Mouse (Mus musculus): ENCODE results near the gene Hdgfl2. TPM values are rescaled to one million over a fixed set of nuclear protein-coding genes. Genes with fewer than 3 reads are reported as not detected.

Hdgfl2 gene
- polyA plus RNA-seq, 2 experiments, result 84.9 to 118 TPM

- Histone ChIP-seq H3K9ac (ENCODE audit: low read depth, low read length, severe bottlenecking) (peak overlapping the region; percentile 28; the same call in 1 of the 2 replicates), H3K4me1 (ENCODE audit: control insufficient read depth, insufficient read depth, low read length) (peaks cover 14% of the 10 kb centered on the region), H3K36me3 (ENCODE audit: control insufficient read depth, insufficient read depth, low read length) (peaks cover 51% of the 10 kb centered on the region), H3K4me3 (replicated peaks; ENCODE audit: low read length) (no peak overlapping the region), H3K27me3 (ENCODE audit: control insufficient read depth, insufficient read depth, low read length) (no peaks in the 10 kb centered on the region), H3K9me3 (ENCODE audit: control insufficient read depth, low read length) (no peaks in the 10 kb centered on the region), H3K4me2 (replicated peaks; ENCODE audit: low read depth, low read length, severe bottlenecking) (no peak overlapping the region), H3K27ac (replicated peaks; ENCODE audit: low read depth, low read length) (no peak overlapping the region)
- ATAC-seq (ENCODE audit: low FRiP score, low read depth) (no peak), DNase-seq (ENCODE audit: low spot score) (no peak)
- WGBS, result 79% methylated on average over 7 of the region's 7 CpGs
- TF ChIP-seq POLR2A (IDR thresholded peaks at IDR 0.05; ENCODE audit: borderline replicate concordance, extremely low read depth, insufficient read depth, insufficient read length), result no peak
These were observed 46.6 kb upstream of the Hdgfl2 start for GRCm38 (mm10) chr17:56032831-56033230.

GRCm38 (mm10) chr17:56034040-56034725 is 45.3 kb upstream of the Hdgfl2 start:
- 87% methylated on average over 7 of the region's 7 CpGs for whole genome bisulfite sequencing
- Histone ChIP-seq H3K27ac (replicated peaks; ENCODE audit: low read depth, low read length) (no peak overlapping the region), H3K4me1 (ENCODE audit: control insufficient read depth, insufficient read depth, low read length) (peaks cover 14% of the 10 kb centered on the region), H3K27me3 (ENCODE audit: control insufficient read depth, insufficient read depth, low read length) (no peaks in the 10 kb centered on the region), H3K9ac (ENCODE audit: low read depth, low read length, severe bottlenecking) (0 out of 2 replicates have a peak overlapping the region, but pooled peaks have one; percentile 91), H3K4me2 (replicated peaks; ENCODE audit: low read depth, low read length, severe bottlenecking) (0 out of 2 replicates have a peak overlapping the region, but pooled peaks have one; percentile 70), H3K4me3 (replicated peaks; ENCODE audit: low read length) (0 out of 2 replicates have a peak overlapping the region, but pooled peaks have one; percentile 80), H3K36me3 (ENCODE audit: control insufficient read depth, insufficient read depth, low read length) (peaks cover 40% of the 10 kb centered on the region), H3K9me3 (ENCODE audit: control insufficient read depth, low read length) (no peaks in the 10 kb centered on the region)
- no peak for TF ChIP-seq POLR2A (IDR thresholded peaks at IDR 0.05; ENCODE audit: borderline replicate concordance, extremely low read depth, insufficient read depth, insufficient read length)
- ATAC-seq (ENCODE audit: low FRiP score, low read depth) (no peak), DNase-seq (ENCODE audit: low spot score) (no peak)

- no peak for DNase-seq (ENCODE audit: low spot score)
- H3K4me1 ChIP-seq (ENCODE audit: control insufficient read depth, insufficient read depth, low read length), result peaks cover 14% of the 10 kb centered on the region
- no peak for ATAC-seq (ENCODE audit: low FRiP score, low read depth)
- WGBS, result 77% methylated on average over 6 of the region's 6 CpGs
- H3K4me2 ChIP-seq (replicated peaks; ENCODE audit: low read depth, low read length, severe bottlenecking), result peak overlapping the region; percentile 70; the same call in 1 of the 2 replicates
- H3K4me3 ChIP-seq (replicated peaks; ENCODE audit: low read length), result peak overlapping the region; percentile 80
- H3K27ac ChIP-seq (replicated peaks; ENCODE audit: low read depth, low read length), result no peak overlapping the region
- H3K27me3 ChIP-seq (ENCODE audit: control insufficient read depth, insufficient read depth, low read length), result no peaks in the 10 kb centered on the region
- H3K9me3 ChIP-seq (ENCODE audit: control insufficient read depth, low read length), result no peaks in the 10 kb centered on the region
- no peak for TF ChIP-seq POLR2A (IDR thresholded peaks at IDR 0.05; ENCODE audit: borderline replicate concordance, extremely low read depth, insufficient read depth, insufficient read length)
- peaks cover 35% of the 10 kb centered on the region for H3K36me3 ChIP-seq (ENCODE audit: control insufficient read depth, insufficient read depth, low read length)
- H3K9ac ChIP-seq (ENCODE audit: low read depth, low read length, severe bottlenecking), result peak overlapping the region; percentile 91; the same call in 1 of the 2 replicates
These were observed 44.7 kb upstream of the Hdgfl2 start for GRCm38 (mm10) chr17:56034726-56035100.

- DNase-seq (ENCODE audit: low spot score), result no peak
- Histone ChIP-seq H3K9me3 (ENCODE audit: control insufficient read depth, low read length) (no peaks in the 10 kb centered on the region), H3K27ac (replicated peaks; ENCODE audit: low read depth, low read length) (no peak overlapping the region), H3K4me2 (replicated peaks; ENCODE audit: low read depth, low read length, severe bottlenecking) (peak overlapping the region; percentile 70), H3K4me3 (replicated peaks; ENCODE audit: low read length) (peak overlapping the region; percentile 80), H3K36me3 (ENCODE audit: control insufficient read depth, insufficient read depth, low read length) (peaks cover 35% of the 10 kb centered on the region), H3K9ac (ENCODE audit: low read depth, low read length, severe bottlenecking) (peak overlapping the region; percentile 91), H3K27me3 (ENCODE audit: control insufficient read depth, insufficient read depth, low read length) (no peaks in the 10 kb centered on the region), H3K4me1 (ENCODE audit: control insufficient read depth, insufficient read depth, low read length) (peaks cover 14% of the 10 kb centered on the region)
- TF ChIP-seq POLR2A (IDR thresholded peaks at IDR 0.05; ENCODE audit: borderline replicate concordance, extremely low read depth, insufficient read depth, insufficient read length), result no peak
- 79% methylated on average over 4 of the region's 4 CpGs for WGBS
- ATAC-seq (ENCODE audit: low FRiP score, low read depth), result no peak
These were observed 44.2 kb upstream of the Hdgfl2 start for GRCm38 (mm10) chr17:56035216-56035615.

GRCm38 (mm10) chr17:56036176-56036900 is 43.1 kb upstream of the Hdgfl2 start, which contains the start of gene Sh3gl1:
Gene Sh3gl1 (minus strand): TSS chr17:56036635.
- ATAC-seq (ENCODE audit: low FRiP score, low read depth), result peak; percentile 90
- H3K27me3 ChIP-seq (ENCODE audit: control insufficient read depth, insufficient read depth, low read length), result no peaks in the 10 kb centered on the region
- H3K27ac ChIP-seq (replicated peaks; ENCODE audit: low read depth, low read length), result peak within 1 kb of the TSS; percentile 84
- peak; percentile 79; the same call in 1 of the 2 replicates for TF ChIP-seq POLR2A (IDR thresholded peaks at IDR 0.05; ENCODE audit: borderline replicate concordance, extremely low read depth, insufficient read depth, insufficient read length)
- H3K36me3 ChIP-seq (ENCODE audit: control insufficient read depth, insufficient read depth, low read length), result peaks cover 24% of the 10 kb centered on the region
- H3K9ac ChIP-seq (ENCODE audit: low read depth, low read length, severe bottlenecking), result peak within 1 kb of the TSS; percentile 91
- H3K4me1 ChIP-seq (ENCODE audit: control insufficient read depth, insufficient read depth, low read length), result peaks cover 20% of the 10 kb centered on the region
- H3K4me2 ChIP-seq (replicated peaks; ENCODE audit: low read depth, low read length, severe bottlenecking), result peak within 1 kb of the TSS; percentile 70
- 0% methylated on average over 73 of the region's 74 CpGs for WGBS
- peak; percentile 97 for DNase-seq (ENCODE audit: low spot score)
- peak within 1 kb of the TSS; percentile 80 for H3K4me3 ChIP-seq (replicated peaks; ENCODE audit: low read length)
- no peaks in the 10 kb centered on the region for H3K9me3 ChIP-seq (ENCODE audit: control insufficient read depth, low read length)

All from limb, embryonic 14.5 days (tissue).